Mouse (Mus musculus) inflammation-experienced regulatory T-cells (primary cell): ENCODE measurements around the gene Olfr911-ps1. TPM values are rescaled to one million over a fixed set of nuclear protein-coding genes. Genes with fewer than 3 reads are reported as not detected.

Source experiments
- polyA plus RNA-seq, 2 experiments: library from polyadenylated mRNA; unstranded; fragments of 100-300 nt; shearing (Covaris generic); gene quantifications; one replicate each; pipeline ENCODE4 v1.2.1; 2017

Gene Olfr911-ps1
- polyA plus RNA-seq: 1 to 10 TPM in 1 of 2 experiments, under 1 TPM in 1; 0.11 to 3.0 TPM

DNA sequence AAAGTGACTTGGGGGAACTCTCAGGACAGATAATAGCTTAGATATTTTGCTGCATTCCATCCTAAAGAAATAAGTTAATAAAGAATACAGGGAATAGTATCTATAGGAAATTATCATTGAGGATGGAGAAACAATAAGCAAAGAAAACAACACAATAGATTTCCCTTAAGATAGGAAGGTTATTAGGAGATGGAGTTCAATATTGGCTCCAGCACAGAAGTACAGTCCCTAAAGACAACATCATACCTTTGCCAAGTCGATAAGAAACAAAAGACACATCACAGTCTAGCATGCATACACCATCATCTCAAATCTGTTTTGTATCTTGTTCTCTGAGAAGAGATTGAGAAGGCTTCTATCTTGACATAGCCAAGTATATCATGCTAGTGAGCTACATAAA lies at the start of gene Olfr911-ps1:
Gene Olfr911-ps1, plus strand, starts transcription at position 301 of the 400 bp plus-strand sequence.

DNA sequence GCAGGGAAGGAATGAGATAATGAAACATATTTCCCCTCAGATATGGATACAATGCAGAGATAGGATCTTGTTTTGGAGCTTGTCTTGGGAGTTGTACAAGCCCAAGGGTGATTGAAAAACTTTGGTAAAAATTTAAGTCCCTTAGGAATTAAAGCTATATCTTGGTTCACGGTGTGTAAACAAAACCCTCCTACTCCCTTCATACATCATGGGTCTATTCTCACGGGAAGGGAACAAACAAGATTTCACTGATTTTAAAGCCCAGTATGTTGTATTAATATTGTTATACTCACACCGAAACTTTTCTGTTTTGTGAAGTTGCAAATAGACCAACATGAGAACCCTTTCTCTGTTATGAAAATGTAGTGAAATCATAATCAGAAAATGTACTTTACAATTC lies 34.6 kb upstream of the Olfr911-ps1 start, which contains the start of gene Olfr906:
Gene Olfr906, plus strand, starts transcription at position 301 of the 400 bp plus-strand sequence.

DNA sequence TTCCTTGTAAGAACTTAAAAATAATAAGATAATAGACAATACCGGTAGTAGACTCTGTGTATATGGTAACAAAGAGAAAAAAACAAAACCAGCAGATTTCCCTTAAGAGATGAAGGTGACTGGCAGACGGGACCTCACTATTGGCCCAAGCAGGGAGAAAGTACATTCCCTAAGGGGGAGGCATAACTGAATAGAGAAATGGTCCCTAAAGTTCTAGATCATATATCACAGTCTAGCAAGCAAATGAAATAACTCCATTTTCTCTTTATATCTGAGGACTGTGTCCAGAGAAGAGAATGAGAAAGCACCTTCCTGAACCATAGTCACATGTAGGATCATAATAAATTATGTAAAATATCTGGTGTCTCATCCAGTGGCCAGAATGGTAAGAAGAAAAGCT lies 25.9 kb upstream of the Olfr911-ps1 start, which contains the start of gene Olfr907:
Gene Olfr907, plus strand, starts transcription at position 301 of the 400 bp plus-strand sequence.

DNA sequence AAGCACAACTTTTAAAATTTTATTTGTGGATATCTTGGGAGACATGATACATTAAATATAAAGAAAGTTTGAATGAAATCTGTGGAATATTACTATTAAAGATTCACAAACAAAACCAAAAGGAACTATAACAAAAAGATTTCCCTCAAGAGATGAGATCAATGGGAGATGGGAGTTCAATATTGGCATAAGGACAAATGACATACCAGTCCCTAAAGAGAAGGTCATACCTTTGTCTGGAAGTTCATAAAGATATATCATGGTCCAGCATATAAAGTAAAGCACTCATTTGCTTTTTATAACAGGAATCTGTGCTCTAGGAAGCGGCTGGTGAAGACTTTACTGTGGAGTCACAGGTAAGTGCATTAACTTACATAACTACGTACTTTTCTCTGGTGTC lies 16.2 kb downstream of the Olfr911-ps1 start, which contains the start of gene Olfr910:
Gene Olfr910, plus strand, starts transcription at position 301 of the 400 bp plus-strand sequence.

Other genes starting within 250 kb of the Olfr911-ps1 start
- gene Olfr896-ps1, start 230.5 kb upstream of the Olfr911-ps1 start, polyA plus RNA-seq: not detected
- gene Olfr25, start 192.5 kb upstream of the Olfr911-ps1 start, polyA plus RNA-seq: under 1 TPM in 1 of 2 experiments, not detected in 1; 0.10 TPM
- gene Olfr898, start 173.2 kb upstream of the Olfr911-ps1 start, polyA plus RNA-seq: under 1 TPM in 1 of 2 experiments, not detected in 1; 0.42 TPM
- gene Olfr250, start 154.7 kb upstream of the Olfr911-ps1 start, polyA plus RNA-seq: under 1 TPM; 0.06 to 0.07 TPM
- under 1 TPM in 1 of 2 experiments, not detected in 1; 0.04 TPM for gene Olfr251, start 144.5 kb upstream of the Olfr911-ps1 start, polyA plus RNA-seq
- 1 to 10 TPM in 1 of 2 experiments, under 1 TPM in 1; 0.22 to 2.0 TPM for gene Olfr147, start 119.9 kb upstream of the Olfr911-ps1 start, polyA plus RNA-seq
- under 1 TPM in 1 of 2 experiments, not detected in 1; 0.45 TPM for gene Olfr901, start 92.1 kb upstream of the Olfr911-ps1 start, polyA plus RNA-seq
- not detected for gene Olfr902, start 73.9 kb upstream of the Olfr911-ps1 start, polyA plus RNA-seq
- gene Olfr904, start 58.4 kb upstream of the Olfr911-ps1 start, polyA plus RNA-seq: not detected
- under 1 TPM; 0.29 to 0.84 TPM for gene Olfr905, start 50.5 kb upstream of the Olfr911-ps1 start, polyA plus RNA-seq
- not detected for gene Olfr906, start 34.5 kb upstream of the Olfr911-ps1 start, polyA plus RNA-seq
- not detected for gene Olfr907, start 25.8 kb upstream of the Olfr911-ps1 start, polyA plus RNA-seq
- gene Olfr910, start 16.3 kb downstream of the Olfr911-ps1 start, polyA plus RNA-seq: not detected
- under 1 TPM; 0.11 to 0.61 TPM for gene Olfr912, start 58.6 kb downstream of the Olfr911-ps1 start, polyA plus RNA-seq
- gene Olfr913, start 71.2 kb downstream of the Olfr911-ps1 start, polyA plus RNA-seq: not detected
- gene Olfr914, start 83.5 kb downstream of the Olfr911-ps1 start, polyA plus RNA-seq: under 1 TPM in 1 of 2 experiments, not detected in 1; 0.11 TPM
- gene Olfr916, start 138.3 kb downstream of the Olfr911-ps1 start, polyA plus RNA-seq: under 1 TPM; 0.30 to 0.87 TPM
- gene Olfr917, start 144.3 kb downstream of the Olfr911-ps1 start, polyA plus RNA-seq: not detected
- gene Olfr918, start 153.0 kb downstream of the Olfr911-ps1 start, polyA plus RNA-seq: under 1 TPM in 1 of 2 experiments, not detected in 1; 0.04 TPM
- not detected for gene Olfr919, start 182.1 kb downstream of the Olfr911-ps1 start, polyA plus RNA-seq
- 10 to 100 TPM; 36.6 to 44.6 TPM for gene Vwa5a, start 196.7 kb downstream of the Olfr911-ps1 start, polyA plus RNA-seq
- gene Olfr920, start 230.7 kb downstream of the Olfr911-ps1 start, polyA plus RNA-seq: 1 to 10 TPM in 1 of 2 experiments, under 1 TPM in 1; 0.17 to 1.5 TPM